24 mouse cellular contexts compared by ENCODE assay signal in genomic region chr6:3573787-3574186, GRCm38 (mm10).
"Had no signal": no experiment of that assay in that cellular context is flagged by ENCODE, and none has a peak within 500 bp of the region (broad histone marks: within the 10 kb centered on the region; RNA-seq: fewer than 3 reads in every experiment).

No protein-coding gene starts in this region.

- H3K9ac ChIP-seq: heart, embryonic 13.5 days; heart, embryonic 15.5 days; hindbrain, embryonic 12.5 days; hindbrain, embryonic 14.5 days; intestine, embryonic 15.5 days; limb, embryonic 12.5 days; liver, embryonic 13.5 days; liver, embryonic 15.5 days had no signal

- H3K4me1 ChIP-seq: heart, embryonic 13.5 days; heart, embryonic 15.5 days; hindbrain, embryonic 10.5 days; hindbrain, embryonic 12.5 days; intestine, embryonic 15.5 days; limb, embryonic 10.5 days; limb, embryonic 12.5 days had no signal

- H3K27ac ChIP-seq: gastrocnemius, adult 2 months; heart, adult 2 months; heart, embryonic 13.5 days; heart, embryonic 15.5 days; hindbrain, embryonic 10.5 days; hindbrain, embryonic 12.5 days; hindbrain, embryonic 14.5 days; intestine, embryonic 15.5 days; layer of hippocampus, adult 2 months; left cerebral cortex, adult 2 months; limb, embryonic 10.5 days; limb, embryonic 12.5 days; liver, embryonic 13.5 days; liver, embryonic 15.5 days had no signal

- H3K36me3 ChIP-seq: intestine, embryonic 15.5 days had no signal

- DNase-seq: gastrocnemius, adult 2 months; gastrocnemius, postnatal 10 days; gastrocnemius, postnatal 25 days; heart, adult 2 months; heart, postnatal 14 days; heart, postnatal 4 days; kidney, adult 18-20 months; kidney, adult 8-10 months; kidney, postnatal 10 days; kidney, postnatal 25 days; kidney, postnatal 4 days; liver; liver, embryonic 13.5 days had no signal

- H3K9me3 ChIP-seq: heart, embryonic 13.5 days; heart, embryonic 15.5 days; hindbrain, embryonic 10.5 days; hindbrain, embryonic 12.5 days; intestine, embryonic 15.5 days; limb, embryonic 10.5 days; limb, embryonic 12.5 days; liver, embryonic 13.5 days; liver, embryonic 15.5 days had no signal

- H3K4me3 ChIP-seq: gastrocnemius, adult 2 months; heart, adult 2 months; heart, embryonic 13.5 days; heart, embryonic 15.5 days; hindbrain, embryonic 10.5 days; hindbrain, embryonic 12.5 days; intestine, embryonic 15.5 days; layer of hippocampus, adult 2 months; left cerebral cortex, adult 2 months; limb, embryonic 10.5 days; limb, embryonic 12.5 days; liver, embryonic 13.5 days; liver, embryonic 15.5 days had no signal
